Mouse (Mus musculus): ENCODE data around the gene Pgc.
A peak's percentile ranks its signal among the peaks of the same experiment; 100 is the strongest.

Gene Pgc

GRCm38 (mm10) chr17:47726566-47726965, at the start of gene Pgc:
TSS of gene Pgc (plus strand) at chr17:47726842.
- no peak for DNase-seq

GRCm38 (mm10) chr17:47678238-47678637, 48.4 kb upstream of the Pgc start:
- DNase-seq = no peak

- no peak for DNase-seq
These were observed 47.9 kb upstream of the Pgc start for GRCm38 (mm10) chr17:47678702-47679101.

- no peak for DNase-seq
These were observed 43.8 kb upstream of the Pgc start for GRCm38 (mm10) chr17:47682836-47683235.

GRCm38 (mm10) chr17:47687409-47688343, 39.0 kb upstream of the Pgc start:
- peak; percentile 95 to 96 for DNase-seq

- no peak for DNase-seq
These were observed 38.4 kb upstream of the Pgc start, which contains the start of gene Tomm6 for GRCm38 (mm10) chr17:47688344-47688607. TSS of gene Tomm6 (minus strand) at chr17:47688386.

- DNase-seq = peak; percentile 81 to 83
These were observed 37.8 kb upstream of the Pgc start, which contains the start of gene Frs3 for GRCm38 (mm10) chr17:47688608-47689575. TSS of gene Frs3 (plus strand) at chr17:47689030.

- DNase-seq = peak in 1 of 2 experiments; percentile 27
These were observed 36.7 kb upstream of the Pgc start for GRCm38 (mm10) chr17:47689894-47690293.

GRCm38 (mm10) chr17:47691650-47692049, 35.0 kb upstream of the Pgc start:
- DNase-seq = no peak

- peak in 1 of 2 experiments; percentile 30 for DNase-seq
These were observed 32.8 kb upstream of the Pgc start for GRCm38 (mm10) chr17:47693671-47694441.

- DNase-seq = no peak
These were observed 32.4 kb upstream of the Pgc start, which contains the start of gene Gm21981 for GRCm38 (mm10) chr17:47694442-47694502. TSS of gene Gm21981 (minus strand) at chr17:47694455.

- peak; percentile 99 for DNase-seq
These were observed 31.9 kb upstream of the Pgc start, which contains the start of gene Prickle4 for GRCm38 (mm10) chr17:47694503-47695336. TSS of gene Prickle4 (minus strand) at chr17:47694736.

GRCm38 (mm10) chr17:47695337-47695710, 31.3 kb upstream of the Pgc start:
- no peak for DNase-seq

- no peak for DNase-seq
These were observed 28.5 kb upstream of the Pgc start for GRCm38 (mm10) chr17:47698156-47698555.

- DNase-seq = no peak
These were observed 27.6 kb upstream of the Pgc start for GRCm38 (mm10) chr17:47699055-47699454.

- no peak for DNase-seq
These were observed 24.8 kb upstream of the Pgc start for GRCm38 (mm10) chr17:47701793-47702192.

GRCm38 (mm10) chr17:47702548-47703345, 23.9 kb upstream of the Pgc start:
- no peak for DNase-seq

GRCm38 (mm10) chr17:47703556-47703955, 23.1 kb upstream of the Pgc start:
- DNase-seq = no peak

GRCm38 (mm10) chr17:47704692-47705091, 21.9 kb upstream of the Pgc start:
- no peak for DNase-seq

GRCm38 (mm10) chr17:47706196-47706595, 20.4 kb upstream of the Pgc start:
- DNase-seq = peak in 1 of 2 experiments; percentile 42

GRCm38 (mm10) chr17:47707961-47708360, 18.7 kb upstream of the Pgc start:
- DNase-seq = no peak
